Mouse (Mus musculus) hindbrain, embryonic 12.5 days (tissue): Measurements from ENCODE around the gene Serpinb9. TPM values are rescaled to one million over a fixed set of nuclear protein-coding genes. Genes with fewer than 3 reads are reported as not detected.

Experiments
- ATAC-seq: fragments of 200-750 bp; cut with Nextera tagmentation; 2 replicates; pipeline ENCODE4 v1.8.0; 2017; ENCODE audit warnings: moderate TSS enrichment; ENCODE audit not compliant: low FRiP score
- H3K27ac ChIP-seq: fragments of 300-500 bp; sonication (generic); 2 replicates; pipeline ENCODE4 v1.5.1; 2016; ENCODE audit warnings: mild to moderate bottlenecking
- H3K27me3 ChIP-seq: fragments of 300-500 bp; sonication (generic); 2 replicates; pipeline ENCODE4 v1.6.1; 2016; ENCODE audit warnings: mild to moderate bottlenecking
- H3K36me3 ChIP-seq: fragments of 300-500 bp; sonication (generic); 2 replicates; pipeline ENCODE4 v1.6.1; 2016; ENCODE audit warnings: mild to moderate bottlenecking
- H3K4me1 ChIP-seq: fragments of 300-500 bp; sonication (generic); 2 replicates; pipeline ENCODE4 v1.6.1; 2016
- H3K4me2 ChIP-seq: fragments of 300-500 bp; sonication (generic); replicated peaks from 2 replicates; pipeline ENCODE4 v1.6.1; 2016; ENCODE audit warnings: mild to moderate bottlenecking
- H3K4me3 ChIP-seq: fragments of 300-500 bp; sonication (generic); 2 replicates; pipeline ENCODE4 v1.5.1; 2016; ENCODE audit warnings: mild to moderate bottlenecking
- H3K9ac ChIP-seq: fragments of 300-500 bp; sonication (generic); 2 replicates; pipeline ENCODE4 v1.6.1; 2016; ENCODE audit warnings: mild to moderate bottlenecking, moderate library complexity
- H3K9me3 ChIP-seq: fragments of 300-500 bp; sonication (generic); replicated peaks from 2 replicates; pipeline ENCODE4 v1.6.1; 2016; ENCODE audit warnings: mild to moderate bottlenecking
- WGBS: fragments of 180-500 bp; shearing (Covaris S2); methylation state at CpG from one replicate; pipeline ENCODE4 v1.1.7; 2016; 5-methylcytosine and 5-hydroxymethylcytosine counted together
- polyA plus RNA-seq: library from polyadenylated mRNA; unstranded; fragments of >200 nt; fragmentation: Nextera tagmentation; extraction: Ambion mirVana; gene quantifications from 2 replicates; pipeline ENCODE4 v1.2.1, GENCODE M21; 2016

Serpinb9 gene
- polyA plus RNA-seq, 1 experiment from 2014 or later = 1.5 TPM

DNA sequence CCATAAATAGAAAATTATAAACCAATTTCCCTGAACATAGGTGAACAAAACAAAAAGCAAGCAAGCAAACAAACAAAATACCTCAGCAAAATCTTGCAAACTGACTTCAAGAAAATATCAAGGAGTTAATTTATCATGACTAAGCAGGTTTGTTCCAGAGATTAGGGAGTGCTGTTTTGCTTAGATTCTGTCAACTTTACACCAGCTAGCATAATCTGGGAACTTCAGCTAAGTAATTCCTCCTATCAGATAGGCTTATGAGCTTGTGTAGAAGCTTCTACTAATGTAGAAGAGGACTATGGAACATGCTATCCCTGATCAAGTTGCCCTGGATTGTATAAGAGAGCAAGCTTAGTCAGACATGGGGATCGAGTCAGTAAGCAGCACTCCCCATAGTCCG, 44.2 kb downstream of the Serpinb9 start:
- no peak overlapping the region for H3K4me2 ChIP-seq
- WGBS = 93% methylated on average over 2 of the region's 2 CpGs
- H3K4me1 ChIP-seq = no peaks in the 10 kb centered on the region
- H3K9ac ChIP-seq = no peak overlapping the region
- peaks cover 5% of the 10 kb centered on the region; the same call in 1 of the 2 replicates for H3K9me3 ChIP-seq
- H3K36me3 ChIP-seq = no peaks in the 10 kb centered on the region
- no peak for ATAC-seq
- no peak overlapping the region for H3K4me3 ChIP-seq
- H3K27ac ChIP-seq = no peak overlapping the region
- H3K27me3 ChIP-seq = no peaks in the 10 kb centered on the region

DNA sequence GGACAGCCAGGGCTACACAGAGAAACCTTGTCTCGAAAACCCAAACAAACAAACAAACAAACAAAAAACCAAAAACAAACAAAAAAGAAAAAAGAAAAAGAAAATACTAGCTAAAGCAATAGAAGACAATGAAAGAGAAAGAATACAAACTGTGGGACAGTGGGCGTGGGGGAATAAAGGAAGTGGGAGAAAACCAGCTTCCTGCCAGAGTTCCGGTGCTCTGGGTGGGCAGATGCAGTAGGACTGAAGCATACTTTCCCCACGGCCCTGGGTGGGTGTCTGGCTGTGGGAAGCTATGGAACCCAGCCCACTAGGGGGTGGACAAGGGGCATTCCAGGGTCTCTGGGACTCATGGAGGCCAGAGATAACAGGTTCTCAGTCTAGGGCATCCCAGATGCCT, 45.1 kb downstream of the Serpinb9 start:
- no peak for ATAC-seq
- Histone ChIP-seq H3K27me3 (no peaks in the 10 kb centered on the region), H3K9me3 (no peaks in the 10 kb centered on the region), H3K9ac (no peak overlapping the region), H3K4me3 (no peak overlapping the region), H3K4me1 (no peaks in the 10 kb centered on the region), H3K4me2 (no peak overlapping the region), H3K27ac (no peak overlapping the region), H3K36me3 (no peaks in the 10 kb centered on the region)
- WGBS = 79% methylated on average over 4 of the region's 4 CpGs

DNA sequence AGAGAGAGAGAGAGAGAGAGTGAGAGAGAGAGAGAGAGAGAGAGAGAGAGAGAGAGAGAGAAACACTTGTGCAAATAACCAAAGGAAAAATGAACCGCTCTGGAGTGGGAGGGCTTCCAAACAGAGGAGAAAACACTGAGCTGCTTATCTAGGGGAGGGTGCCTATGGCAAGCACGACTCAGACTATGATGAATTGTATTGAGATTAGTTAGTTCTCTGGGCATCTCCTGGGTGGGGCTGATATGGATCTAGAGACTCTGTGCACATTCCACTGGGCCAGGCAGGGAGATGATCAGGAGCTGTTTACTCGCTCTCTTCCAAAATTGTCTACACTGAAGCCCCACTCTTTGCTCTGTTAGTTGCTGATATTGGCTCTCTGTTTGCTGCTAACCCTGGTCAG, 48.6 kb downstream of the Serpinb9 start:
- no peaks in the 10 kb centered on the region for H3K4me1 ChIP-seq
- H3K9ac ChIP-seq = no peak overlapping the region
- H3K36me3 ChIP-seq = no peaks in the 10 kb centered on the region
- 73% methylated on average over 3 of the region's 3 CpGs for WGBS
- no peak overlapping the region for H3K4me3 ChIP-seq
- H3K4me2 ChIP-seq = no peak overlapping the region
- no peaks in the 10 kb centered on the region for H3K9me3 ChIP-seq
- no peak for ATAC-seq
- H3K27ac ChIP-seq = no peak overlapping the region
- H3K27me3 ChIP-seq = no peaks in the 10 kb centered on the region

DNA sequence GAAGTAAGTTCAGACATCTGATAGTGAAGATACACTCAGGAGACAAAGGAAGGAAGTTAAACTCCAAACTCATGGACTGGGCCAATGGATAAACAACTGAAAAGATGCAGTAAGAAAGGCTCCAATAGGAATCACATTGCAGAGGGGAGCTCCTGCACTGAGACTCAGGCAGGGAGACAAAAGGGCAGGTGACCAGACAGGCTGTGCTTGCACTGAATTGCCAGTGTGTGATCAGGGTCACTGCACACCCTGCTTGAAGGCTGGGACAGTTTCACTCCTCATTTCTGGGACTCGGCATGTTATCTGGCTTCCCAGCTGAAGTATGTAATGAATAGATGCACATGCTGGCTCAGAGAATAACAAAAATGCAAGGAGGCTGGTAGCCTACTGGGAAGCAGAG, 60.0 kb downstream of the Serpinb9 start:
- no peak for ATAC-seq

More for the DNA sequence above, 60.0 kb downstream of the Serpinb9 start:
- Histone ChIP-seq H3K27me3 (no peaks in the 10 kb centered on the region), H3K4me3 (no peak overlapping the region), H3K27ac (no peak overlapping the region), H3K9me3 (no peaks in the 10 kb centered on the region), H3K4me2 (no peak overlapping the region), H3K4me1 (no peaks in the 10 kb centered on the region), H3K36me3 (no peaks in the 10 kb centered on the region), H3K9ac (no peak overlapping the region)
- 56% methylated on average over 1 of the region's 1 CpGs for WGBS

Other genes with a start within 250 kb of the Serpinb9 start
- 0.39 and 1.7 TPM in 2 replicates for gene Mylk4, start 219.3 kb upstream of the Serpinb9 start, polyA plus RNA-seq
- 33.9 and 41.3 TPM in 2 replicates for gene Wrnip1, start 201.2 kb upstream of the Serpinb9 start, polyA plus RNA-seq
- not detected in 2 replicates for gene D930007J09Rik, start 200.4 kb upstream of the Serpinb9 start, polyA plus RNA-seq
- 0.82 and 1.1 TPM in 2 replicates for gene Serpinb1a, start 152.1 kb upstream of the Serpinb9 start, polyA plus RNA-seq
- not detected in 2 replicates for gene Serpinb1c, start 105.0 kb upstream of the Serpinb9 start, polyA plus RNA-seq
- 0.88 and 1.4 TPM in 2 replicates for gene Serpinb6b, start 38.0 kb upstream of the Serpinb9 start, polyA plus RNA-seq
- gene Serpinb9b, start 24.2 kb downstream of the Serpinb9 start, polyA plus RNA-seq = 0.10 and 0.31 TPM in 2 replicates
- gene Serpinb1b, start 75.3 kb downstream of the Serpinb9 start, polyA plus RNA-seq = 4.9 and 6.1 TPM in 2 replicates
- gene Serpinb9c, start 156.5 kb downstream of the Serpinb9 start, polyA plus RNA-seq = not detected in 2 replicates
- gene Serpinb9d, start 189.7 kb downstream of the Serpinb9 start, polyA plus RNA-seq = not detected in 2 replicates
- gene Serpinb9e, start 246.4 kb downstream of the Serpinb9 start, polyA plus RNA-seq = not detected in 2 replicates